Mouse (Mus musculus): ENCODE results near the gene Adgrg5. TPM values are rescaled to one million over a fixed set of nuclear protein-coding genes. Genes with fewer than 3 reads are reported as not detected.

Adgrg5 gene
- polyA plus RNA-seq (2012; rRNA removed): 0.56 and 2.6 TPM in 2 replicates

DNA sequence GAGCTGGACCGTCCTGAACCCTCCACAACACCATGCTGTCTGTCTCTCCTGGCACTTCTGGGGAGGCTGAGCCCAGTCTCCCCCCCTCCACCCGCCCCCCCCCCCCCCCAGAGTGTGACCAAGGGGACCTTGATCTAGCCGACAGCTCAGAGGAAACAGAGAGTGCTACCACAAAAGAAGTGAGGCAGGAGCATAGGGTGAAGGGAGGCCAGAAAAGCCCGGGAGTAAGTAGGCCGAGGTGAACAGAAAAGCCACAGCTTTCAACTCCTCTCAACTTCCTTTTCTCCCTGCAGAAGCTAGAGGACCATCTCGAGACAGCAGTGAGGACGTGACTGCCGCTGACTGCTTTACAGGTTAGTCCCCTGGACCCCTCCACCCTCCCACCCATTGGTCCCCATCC is at the start of gene Adgrg5:
Gene Adgrg5 (plus strand): TSS at position 290 of the 400 bp plus-strand sequence.
- H3K4me1 ChIP-seq (ENCODE audit: control insufficient read depth, insufficient read depth, low read length): no peaks in the 10 kb centered on the region
- 73% methylated on average over 8 of the region's 8 CpGs for WGBS
- DNase-seq: no peak
- no peaks in the 10 kb centered on the region for H3K27me3 ChIP-seq (replicated peaks; ENCODE audit: control insufficient read depth, insufficient read depth, low read length)
- no peak within 1 kb of the TSS for H3K4me3 ChIP-seq (ENCODE audit: insufficient read depth, low read depth, low read length)
- no peak for TF ChIP-seq CTCF (conservative IDR thresholded peaks at IDR 0.05; ENCODE audit: insufficient read depth, insufficient read length, low read depth, low read length)
- no peak for TF ChIP-seq POLR2A (IDR thresholded peaks at IDR 0.05; ENCODE audit: low read depth, low read length)
- no peak within 1 kb of the TSS for H3K27ac ChIP-seq (ENCODE audit: insufficient read depth, low read depth, low read length)
- H3K36me3 ChIP-seq (ENCODE audit: control insufficient read depth, insufficient read depth, low read length): no peaks in the 10 kb centered on the region

DNA sequence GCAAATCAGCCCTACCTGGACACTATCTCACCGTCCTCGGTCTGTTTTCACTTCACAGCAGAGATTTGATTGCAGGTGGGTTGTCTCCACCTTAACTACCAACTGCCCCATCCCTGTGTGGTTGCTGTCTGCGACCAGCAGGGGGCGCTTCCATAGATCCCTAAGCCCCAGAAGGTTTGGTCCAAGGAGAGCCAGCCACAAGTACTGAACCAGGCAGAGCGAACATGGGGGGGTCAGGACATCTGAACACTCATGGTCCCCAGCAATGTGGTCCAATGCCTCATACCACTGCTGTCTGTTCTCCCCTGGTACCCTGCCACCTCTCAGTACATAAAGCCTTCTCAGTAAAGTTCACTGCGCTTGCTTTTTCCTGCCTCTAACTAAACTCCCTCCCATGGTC is 49.1 kb upstream of the Adgrg5 start:
- peak overlapping the region; percentile 1; the same call in 1 of the 2 replicates for H3K4me3 ChIP-seq (ENCODE audit: insufficient read depth, low read depth, low read length)
- no peak overlapping the region for H3K27ac ChIP-seq (ENCODE audit: insufficient read depth, low read depth, low read length)
- WGBS: 16% methylated on average over 6 of the region's 6 CpGs
- TF ChIP-seq POLR2A (IDR thresholded peaks at IDR 0.05; ENCODE audit: low read depth, low read length) (no peak), CTCF (conservative IDR thresholded peaks at IDR 0.05; ENCODE audit: insufficient read depth, insufficient read length, low read depth, low read length) (peak; percentile 83)
- H3K27me3 ChIP-seq (replicated peaks; ENCODE audit: control insufficient read depth, insufficient read depth, low read length): no peaks in the 10 kb centered on the region
- peak; percentile 84 for DNase-seq
- H3K4me1 ChIP-seq (ENCODE audit: control insufficient read depth, insufficient read depth, low read length): peaks cover 38% of the 10 kb centered on the region
- H3K36me3 ChIP-seq (ENCODE audit: control insufficient read depth, insufficient read depth, low read length): no peaks in the 10 kb centered on the region

DNA sequence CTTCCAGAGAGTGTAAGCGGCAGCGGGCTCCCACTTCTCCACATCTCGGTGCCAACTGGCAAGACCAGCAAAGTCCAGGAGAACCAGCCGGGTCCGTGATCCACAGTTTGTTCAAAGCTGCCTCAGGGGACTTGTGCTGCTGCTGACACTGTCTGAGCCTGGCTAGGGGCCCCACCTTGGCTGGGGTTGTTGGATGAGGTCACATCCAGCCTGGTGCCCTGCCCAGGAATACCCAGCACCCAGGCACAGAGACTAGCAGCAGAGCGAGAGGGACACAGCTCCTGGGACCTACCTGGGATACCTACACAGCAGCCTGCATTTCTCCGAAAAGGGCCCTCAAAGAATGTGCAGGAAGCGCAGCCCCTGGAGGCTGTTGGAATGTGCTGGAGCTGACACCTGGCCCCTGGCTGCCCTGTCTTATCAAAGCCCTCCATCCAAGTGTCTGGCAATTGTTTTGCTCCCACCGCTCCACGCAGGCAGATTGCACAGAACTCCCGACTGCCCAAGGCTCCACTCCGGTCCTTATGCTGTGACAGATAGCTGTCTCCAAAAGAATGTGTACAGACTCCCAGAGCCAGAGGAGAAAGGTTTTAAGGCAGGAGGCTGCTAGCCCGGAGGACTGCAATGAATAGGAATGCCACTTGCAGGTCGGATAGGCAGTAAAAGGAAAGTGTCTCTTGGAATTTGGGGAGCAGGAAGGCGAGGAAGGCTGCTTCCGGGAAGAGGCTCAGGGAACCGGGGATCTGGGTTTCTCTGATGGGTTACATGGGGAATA is 48.2 kb upstream of the Adgrg5 start:
- no peak for TF ChIP-seq CTCF (conservative IDR thresholded peaks at IDR 0.05; ENCODE audit: insufficient read depth, insufficient read length, low read depth, low read length)
- TF ChIP-seq POLR2A (IDR thresholded peaks at IDR 0.05; ENCODE audit: low read depth, low read length): no peak
- Histone ChIP-seq H3K4me3 (ENCODE audit: insufficient read depth, low read depth, low read length) (peak overlapping the region; percentile 62), H3K36me3 (ENCODE audit: control insufficient read depth, insufficient read depth, low read length) (no peaks in the 10 kb centered on the region), H3K4me1 (ENCODE audit: control insufficient read depth, insufficient read depth, low read length) (peaks cover 36% of the 10 kb centered on the region), H3K27me3 (replicated peaks; ENCODE audit: control insufficient read depth, insufficient read depth, low read length) (no peaks in the 10 kb centered on the region), H3K27ac (ENCODE audit: insufficient read depth, low read depth, low read length) (peak overlapping the region; percentile 26)
- DNase-seq: peak; percentile 42
- WGBS: 23% methylated on average over 17 of the region's 17 CpGs

DNA sequence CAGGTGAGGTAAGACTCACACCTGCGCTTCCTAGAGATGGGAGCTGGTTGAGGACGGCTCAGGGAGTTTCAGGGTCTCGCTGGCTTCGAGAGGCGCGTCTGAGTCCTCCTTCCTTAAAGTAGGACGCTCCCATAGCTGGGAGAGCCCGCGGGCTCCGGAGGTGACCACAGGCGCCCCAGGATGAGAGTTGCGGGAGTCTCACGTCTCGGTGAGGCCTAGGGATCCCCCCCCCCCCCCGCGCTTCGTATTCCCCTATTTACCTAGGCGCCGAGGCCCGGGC is 47.7 kb upstream of the Adgrg5 start:
- H3K4me1 ChIP-seq (ENCODE audit: control insufficient read depth, insufficient read depth, low read length): peaks cover 31% of the 10 kb centered on the region
- DNase-seq: no peak
- peak overlapping the region; percentile 62 for H3K4me3 ChIP-seq (ENCODE audit: insufficient read depth, low read depth, low read length)
- peak overlapping the region; percentile 26 for H3K27ac ChIP-seq (ENCODE audit: insufficient read depth, low read depth, low read length)
- H3K27me3 ChIP-seq (replicated peaks; ENCODE audit: control insufficient read depth, insufficient read depth, low read length): no peaks in the 10 kb centered on the region
- no peak for TF ChIP-seq POLR2A (IDR thresholded peaks at IDR 0.05; ENCODE audit: low read depth, low read length)
- no peak for TF ChIP-seq CTCF (conservative IDR thresholded peaks at IDR 0.05; ENCODE audit: insufficient read depth, insufficient read length, low read depth, low read length)
- H3K36me3 ChIP-seq (ENCODE audit: control insufficient read depth, insufficient read depth, low read length): no peaks in the 10 kb centered on the region
- WGBS: under 1% methylated on average over 18 of the region's 20 CpGs

GRCm38 (mm10) chr8:94876197-94876730 is 47.2 kb upstream of the Adgrg5 start, which contains the start of gene Dok4:
Gene Dok4, minus strand, starts transcription at chr8:94876330.
- Histone ChIP-seq H3K27ac (ENCODE audit: insufficient read depth, low read depth, low read length) (peak within 1 kb of the TSS; percentile 26), H3K4me3 (ENCODE audit: insufficient read depth, low read depth, low read length) (peak within 1 kb of the TSS; percentile 62), H3K4me1 (ENCODE audit: control insufficient read depth, insufficient read depth, low read length) (peaks cover 26% of the 10 kb centered on the region), H3K27me3 (replicated peaks; ENCODE audit: control insufficient read depth, insufficient read depth, low read length) (no peaks in the 10 kb centered on the region), H3K36me3 (ENCODE audit: control insufficient read depth, insufficient read depth, low read length) (no peaks in the 10 kb centered on the region)
- WGBS: under 1% methylated on average over 36 of the region's 37 CpGs
- peak; percentile 97 for DNase-seq
- TF ChIP-seq POLR2A (IDR thresholded peaks at IDR 0.05; ENCODE audit: low read depth, low read length) (peak; percentile 60), CTCF (conservative IDR thresholded peaks at IDR 0.05; ENCODE audit: insufficient read depth, insufficient read length, low read depth, low read length) (no peak)

- no peak overlapping the region for H3K4me3 ChIP-seq (ENCODE audit: insufficient read depth, low read depth, low read length)
- no peak for TF ChIP-seq POLR2A (IDR thresholded peaks at IDR 0.05; ENCODE audit: low read depth, low read length)
- no peak for TF ChIP-seq CTCF (conservative IDR thresholded peaks at IDR 0.05; ENCODE audit: insufficient read depth, insufficient read length, low read depth, low read length)
- H3K27me3 ChIP-seq (replicated peaks; ENCODE audit: control insufficient read depth, insufficient read depth, low read length): no peaks in the 10 kb centered on the region
- 42% methylated on average over 3 of the region's 3 CpGs for WGBS
- no peaks in the 10 kb centered on the region for H3K36me3 ChIP-seq (ENCODE audit: control insufficient read depth, insufficient read depth, low read length)
- H3K27ac ChIP-seq (ENCODE audit: insufficient read depth, low read depth, low read length): no peak overlapping the region
- H3K4me1 ChIP-seq (ENCODE audit: control insufficient read depth, insufficient read depth, low read length): peaks cover 22% of the 10 kb centered on the region
- DNase-seq: no peak
Observed at GRCm38 (mm10) chr8:94876820-94877219, 46.7 kb upstream of the Adgrg5 start.

DNA sequence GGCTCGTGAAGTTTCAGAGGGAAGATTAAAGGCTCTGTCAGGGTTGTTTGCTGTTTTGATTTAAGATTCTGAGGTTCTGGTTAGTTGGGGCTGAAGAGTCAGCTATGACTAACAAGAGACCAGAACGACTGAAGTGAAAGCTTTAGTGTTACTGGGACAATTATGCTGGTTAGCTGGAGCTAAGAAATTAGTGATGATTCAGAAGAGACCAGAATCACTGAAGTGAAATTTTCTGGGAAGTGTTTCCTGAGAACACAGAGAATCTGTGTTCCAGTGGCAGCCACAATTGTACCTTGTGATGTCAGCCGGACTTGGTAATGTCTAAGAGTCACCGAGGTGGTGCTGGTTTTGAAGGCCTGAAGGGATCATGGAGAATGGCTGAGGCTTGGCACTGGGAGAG is 42.8 kb upstream of the Adgrg5 start:
- Histone ChIP-seq H3K4me1 (ENCODE audit: control insufficient read depth, insufficient read depth, low read length) (peaks cover 5% of the 10 kb centered on the region; the same call in 1 of the 2 replicates), H3K4me3 (ENCODE audit: insufficient read depth, low read depth, low read length) (no peak overlapping the region), H3K27ac (ENCODE audit: insufficient read depth, low read depth, low read length) (no peak overlapping the region), H3K27me3 (replicated peaks; ENCODE audit: control insufficient read depth, insufficient read depth, low read length) (no peaks in the 10 kb centered on the region), H3K36me3 (ENCODE audit: control insufficient read depth, insufficient read depth, low read length) (no peaks in the 10 kb centered on the region)
- TF ChIP-seq POLR2A (IDR thresholded peaks at IDR 0.05; ENCODE audit: low read depth, low read length) (no peak), CTCF (conservative IDR thresholded peaks at IDR 0.05; ENCODE audit: insufficient read depth, insufficient read length, low read depth, low read length) (no peak)
- 84% methylated on average over 4 of the region's 4 CpGs for WGBS
- no peak for DNase-seq
